Mouse (Mus musculus): ENCODE measurements around the gene Pam16. TPM values are rescaled to one million over a fixed set of nuclear protein-coding genes. Genes with fewer than 3 reads are reported as not detected.

Pam16 gene
- polyA plus RNA-seq, 3 experiments from 2014 or later = 17.3 to 41.9 (median 31.7) TPM

DNA sequence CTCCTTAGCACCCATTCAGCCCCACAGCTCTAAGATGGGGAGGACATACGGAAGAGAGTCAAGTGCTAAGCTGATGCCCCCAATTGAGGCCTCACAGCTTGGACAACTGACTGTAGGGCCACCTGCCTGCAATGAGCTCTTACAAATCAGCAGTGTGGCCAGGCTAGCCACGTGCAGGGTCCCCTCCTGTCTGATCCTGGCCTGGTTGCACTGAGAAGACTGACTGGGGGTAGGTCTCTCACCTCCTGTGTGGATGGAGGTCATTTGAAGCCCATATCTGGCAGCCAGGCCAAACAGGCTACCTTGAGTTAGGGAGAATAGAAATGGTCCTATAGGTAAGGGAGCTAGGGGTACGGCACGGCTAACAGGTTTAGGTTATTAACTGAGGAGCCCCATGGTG, 21.1 kb upstream of the Pam16 start:
- no peak for ATAC-seq

DNA sequence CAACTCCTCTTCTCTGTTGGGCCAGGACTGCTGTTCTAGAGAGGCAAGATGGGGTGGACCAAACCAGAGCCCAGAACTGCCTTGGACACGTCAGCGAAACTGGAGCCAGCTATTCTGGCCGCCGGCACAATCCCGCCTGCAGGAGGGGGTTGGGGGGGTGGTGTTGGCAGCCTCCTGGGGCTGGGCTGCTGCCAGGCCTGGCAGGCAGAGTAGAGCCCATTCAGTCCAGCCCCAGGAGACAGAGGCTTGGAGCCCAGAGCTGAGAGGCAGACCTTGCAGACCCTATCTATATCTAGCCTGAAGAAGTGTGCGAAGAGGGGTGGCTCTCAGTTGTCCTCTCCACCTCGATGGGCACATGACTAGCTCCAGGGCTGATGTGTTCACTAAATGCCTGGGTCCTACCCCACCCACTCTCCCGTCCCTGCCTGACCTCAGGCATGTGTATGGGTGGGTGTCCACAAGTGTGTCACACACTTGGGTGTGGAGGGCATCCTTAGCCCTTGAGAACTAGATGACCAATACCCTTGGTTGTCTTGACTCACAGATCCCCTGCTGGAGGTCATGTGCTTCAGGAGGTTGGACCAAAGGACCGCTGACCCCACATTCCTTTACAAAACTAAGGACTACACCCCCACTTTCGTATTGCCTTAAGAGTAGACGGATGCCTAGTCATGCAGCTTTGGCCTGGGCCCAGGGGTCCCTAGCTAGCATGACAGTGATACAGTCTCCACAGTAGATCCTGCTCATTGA, 19.1 kb upstream of the Pam16 start:
- no peak for ATAC-seq

DNA sequence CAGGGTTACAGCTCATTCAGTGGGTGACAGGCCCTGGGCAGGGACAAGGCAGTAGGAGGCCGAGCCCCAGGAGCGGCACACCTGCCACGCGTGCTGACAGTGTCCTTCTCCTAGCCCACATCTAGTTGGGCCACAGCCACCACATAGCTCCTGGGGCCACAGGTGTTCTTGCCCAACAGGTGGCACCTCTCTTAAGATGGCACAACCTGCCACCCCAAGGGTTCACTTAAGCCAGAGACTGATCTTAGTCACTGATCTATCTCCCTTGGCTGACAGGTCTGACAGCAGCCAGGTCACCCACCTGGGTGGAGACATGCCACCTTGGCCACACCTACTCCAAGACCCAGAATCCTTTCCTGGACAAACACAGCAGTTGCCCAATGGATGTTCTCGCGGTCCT, 18.1 kb upstream of the Pam16 start:
- no peak for ATAC-seq

DNA sequence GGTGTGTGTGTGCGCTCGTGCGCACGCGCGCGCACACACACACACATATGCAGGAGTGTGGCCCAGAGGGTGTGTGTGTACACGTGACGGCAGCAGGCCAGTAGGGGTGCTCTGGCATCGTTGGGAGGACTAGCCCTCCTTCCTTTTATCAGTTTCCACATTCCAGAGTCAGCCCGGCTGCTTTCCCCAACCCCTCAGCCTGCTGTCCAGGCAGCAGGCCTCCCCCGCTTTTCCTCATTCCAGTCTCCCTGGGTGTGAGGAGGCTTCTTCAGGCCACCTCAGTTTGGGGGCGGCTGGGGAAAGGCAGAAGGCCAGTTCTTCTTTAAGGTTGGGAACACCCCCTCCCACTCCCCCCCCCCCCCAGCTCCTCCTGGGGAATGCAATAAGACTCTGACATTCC, 17.4 kb upstream of the Pam16 start:
- ATAC-seq = no peak

DNA sequence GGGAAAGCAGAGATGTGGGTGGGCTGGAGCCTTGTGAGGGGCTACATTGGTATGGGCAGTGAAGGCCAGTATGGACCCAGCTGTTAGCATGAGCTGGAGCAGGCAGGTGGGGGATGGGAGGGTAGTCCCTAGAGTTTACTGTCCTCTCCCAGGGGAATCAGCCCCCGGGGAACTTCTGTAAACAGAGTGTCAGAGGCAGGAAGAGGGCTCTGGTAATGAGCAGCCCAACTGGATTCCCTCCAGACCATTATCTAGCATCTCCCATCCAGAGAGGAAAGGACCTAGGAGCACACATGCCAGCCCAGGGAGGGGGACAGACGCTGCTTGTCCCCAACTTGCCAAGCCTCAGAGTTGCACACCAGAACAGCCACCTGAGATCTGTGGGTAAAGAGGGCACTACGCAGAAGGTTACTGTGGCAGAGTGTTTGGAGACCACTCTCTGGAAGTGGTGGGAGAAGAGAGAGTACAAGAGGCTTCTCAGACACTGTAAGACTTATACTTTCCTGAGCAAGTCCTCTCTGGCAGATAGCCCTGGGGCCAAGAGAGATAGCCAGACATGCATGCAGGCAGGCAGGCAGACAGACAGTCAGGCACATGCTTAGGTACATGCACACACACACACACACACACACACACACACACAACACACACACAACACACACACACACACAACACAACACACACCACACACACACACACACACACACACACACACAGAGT, 16.5 kb upstream of the Pam16 start:
- ATAC-seq = no peak

DNA sequence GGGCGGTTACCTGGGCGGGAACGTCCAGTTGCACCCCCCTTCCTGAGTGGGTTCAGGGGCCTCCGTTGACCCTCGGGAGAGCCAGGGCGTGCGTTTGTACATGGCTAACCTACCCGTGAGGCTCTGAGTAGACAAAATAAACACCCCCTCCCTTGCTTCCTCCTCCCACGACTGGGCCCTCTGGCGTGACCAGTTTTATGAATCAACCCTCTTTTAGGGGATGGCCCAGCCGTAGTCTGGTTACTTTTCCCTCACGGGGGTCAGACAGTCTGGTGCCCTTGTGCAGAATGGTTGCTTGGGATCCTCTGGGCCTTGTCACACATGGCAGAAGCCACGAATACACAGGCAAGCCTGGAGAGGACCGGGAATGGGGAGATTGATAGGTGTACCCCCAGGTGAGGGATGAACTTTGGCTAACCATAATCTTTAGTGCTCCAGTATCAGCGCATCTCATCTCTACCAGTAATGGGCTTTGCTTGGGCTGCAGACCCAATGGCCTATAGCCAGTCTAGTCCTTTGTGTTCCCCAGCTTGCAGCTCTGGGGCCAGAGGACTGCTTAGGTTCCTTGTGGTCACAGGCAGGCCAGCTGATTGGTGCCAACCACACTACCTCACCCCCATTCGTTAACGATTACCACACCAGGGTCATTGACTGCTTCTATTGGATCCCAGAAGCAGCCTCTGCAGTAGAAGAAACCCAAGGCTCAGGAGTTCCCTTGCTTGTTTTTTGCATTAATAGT, 15.6 kb upstream of the Pam16 start:
- ATAC-seq = no peak

DNA sequence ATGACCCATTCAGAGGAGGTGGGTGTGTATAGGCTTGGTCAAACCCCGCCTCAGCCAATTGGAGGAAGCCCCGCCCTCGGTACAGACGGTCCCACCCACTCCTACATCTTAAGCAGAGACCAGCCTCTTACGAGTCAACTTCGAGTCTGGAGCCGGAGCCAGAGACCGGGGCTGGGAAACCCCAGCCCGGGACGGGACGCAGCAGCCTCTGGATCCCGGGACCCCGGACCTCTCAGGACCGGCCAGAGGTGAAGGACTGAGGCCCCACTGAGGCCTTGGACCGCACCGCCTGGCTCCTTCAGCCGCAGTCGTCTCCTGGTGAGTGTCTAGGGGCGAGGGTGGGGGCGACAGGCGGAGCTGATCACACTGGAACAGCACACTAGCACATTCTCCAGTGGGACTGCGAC, 15.0 kb upstream of the Pam16 start, which contains the start of the genes Vasn and Dnaja3:
TSS of gene Vasn (plus strand) at position 111 of the 407 bp plus-strand sequence.
TSS of gene Dnaja3 (plus strand) at position 159 of the 407 bp plus-strand sequence.
- no peak for ATAC-seq

DNA sequence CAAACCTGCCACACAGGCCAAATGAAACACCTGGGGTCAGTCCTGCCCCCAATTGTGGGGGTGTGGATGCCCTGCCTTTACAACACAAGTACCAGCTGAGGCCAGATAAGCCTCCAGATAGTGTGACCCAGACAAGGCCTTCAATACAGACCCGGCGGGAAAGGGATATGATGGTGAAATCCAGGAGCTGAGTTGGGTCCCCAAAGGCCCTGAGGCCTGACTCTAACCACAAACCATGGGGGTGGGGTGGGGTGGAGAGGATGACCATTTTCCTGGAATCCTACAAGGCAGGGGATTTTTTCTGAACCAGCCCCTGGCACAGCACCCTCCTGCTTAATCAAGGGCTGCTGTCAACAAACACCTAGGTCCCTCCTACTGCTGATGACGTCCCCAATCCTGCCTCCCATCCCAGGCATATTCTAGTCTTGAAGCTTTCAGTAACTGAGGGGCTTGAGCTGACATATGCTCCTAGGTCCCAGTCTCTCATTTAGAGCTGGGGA, 14.2 kb upstream of the Pam16 start:
- no peak for ATAC-seq

DNA sequence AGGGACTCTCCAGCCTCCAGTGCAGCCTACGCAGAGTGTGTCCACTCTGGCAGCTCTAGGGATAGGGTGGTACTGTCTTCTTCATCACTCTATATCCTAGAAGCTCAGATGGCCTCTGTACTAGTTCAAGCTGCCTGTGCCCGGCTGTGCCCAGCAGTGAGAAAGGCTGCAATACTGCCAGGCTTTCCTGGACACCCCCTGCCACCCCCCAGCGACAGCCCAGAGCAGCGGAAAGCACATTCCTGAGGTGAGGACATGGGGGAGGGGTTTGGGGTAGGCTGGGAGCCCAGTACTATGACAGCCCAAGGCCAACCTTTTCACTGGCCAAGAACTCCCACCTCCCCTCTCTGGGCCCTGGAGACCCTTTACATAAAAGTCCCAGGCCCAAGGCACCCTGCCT, 11.0 kb upstream of the Pam16 start:
- ATAC-seq = no peak

DNA sequence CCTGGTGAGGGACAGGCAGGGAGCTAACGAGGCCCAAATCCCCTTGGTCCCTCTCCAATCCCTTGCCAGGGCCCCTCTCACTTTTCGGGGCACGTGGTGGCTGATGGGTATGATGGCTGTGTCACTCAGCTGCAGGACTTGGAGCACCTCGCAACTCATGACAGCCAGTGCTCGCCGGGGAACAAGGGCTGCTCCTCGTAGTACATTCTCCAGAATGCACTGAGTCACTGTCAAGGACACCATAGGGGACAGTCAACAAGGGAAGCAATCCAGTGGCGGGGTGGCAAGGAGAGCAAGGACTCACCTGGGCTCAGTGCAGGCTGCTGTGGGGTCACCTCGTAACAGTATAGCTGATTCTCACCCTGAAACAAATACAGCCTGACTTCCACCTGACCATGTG, 9.9 kb upstream of the Pam16 start:
- no peak for ATAC-seq

DNA sequence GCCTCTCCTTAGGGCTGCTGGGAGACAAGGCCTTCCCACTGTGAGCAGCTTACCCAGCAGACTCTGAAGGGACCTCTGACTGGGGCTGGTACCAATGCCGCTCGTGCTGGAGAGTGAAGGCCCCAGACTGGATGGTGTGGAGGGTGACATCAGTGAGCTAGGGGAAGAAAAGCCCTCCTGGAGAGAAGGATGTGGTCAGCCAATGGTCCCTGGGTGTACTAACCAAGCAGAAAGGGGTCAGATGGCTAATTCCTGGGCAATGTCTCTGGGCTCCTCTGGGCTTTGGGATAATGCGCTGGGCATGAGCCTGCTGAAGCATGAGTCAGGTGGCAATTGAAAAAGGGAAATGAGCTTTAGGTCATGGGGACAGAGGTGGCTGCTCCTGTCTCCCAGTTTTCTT, 8.9 kb upstream of the Pam16 start:
- ATAC-seq = no peak

DNA sequence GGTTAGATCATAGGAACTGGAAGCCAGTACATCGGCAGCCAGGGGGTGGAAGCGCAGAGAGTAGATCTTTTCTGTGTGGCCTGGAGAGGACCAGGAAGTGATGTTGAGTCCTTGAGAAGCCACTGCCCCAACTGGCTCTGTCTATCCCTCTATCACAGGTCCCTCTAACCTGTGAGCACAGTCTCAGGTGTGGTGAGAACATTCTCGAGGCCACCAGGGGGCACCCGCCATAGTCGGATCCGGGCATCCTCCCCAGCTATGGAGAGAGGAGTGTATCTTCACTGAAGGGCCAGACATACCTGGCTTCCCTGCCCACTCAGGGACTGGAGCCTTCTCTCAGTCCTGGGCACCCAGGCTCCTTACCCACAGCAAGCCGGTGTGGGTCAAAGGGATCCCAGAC, 7.3 kb upstream of the Pam16 start:
- peak; percentile 32 for ATAC-seq

DNA sequence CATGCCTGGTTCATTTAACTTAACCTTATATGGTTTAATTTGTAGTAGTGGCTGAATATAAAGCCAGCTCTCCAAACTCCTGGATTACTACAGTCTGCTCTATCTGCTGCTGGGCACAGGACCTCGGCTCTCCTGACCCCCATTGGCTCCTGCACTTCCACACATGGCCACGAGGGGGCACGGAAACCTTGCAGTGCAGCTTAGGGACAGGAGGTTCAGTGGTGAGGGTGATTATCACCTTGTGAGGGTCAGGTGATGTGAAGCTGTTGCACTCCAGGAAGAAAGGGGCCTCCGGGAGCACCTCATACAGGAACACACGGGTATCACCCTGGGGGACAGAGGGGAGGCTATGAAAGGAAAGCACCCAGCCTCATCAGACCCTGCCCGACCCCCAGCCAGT, 5.2 kb upstream of the Pam16 start:
- peak; percentile 72 for ATAC-seq

DNA sequence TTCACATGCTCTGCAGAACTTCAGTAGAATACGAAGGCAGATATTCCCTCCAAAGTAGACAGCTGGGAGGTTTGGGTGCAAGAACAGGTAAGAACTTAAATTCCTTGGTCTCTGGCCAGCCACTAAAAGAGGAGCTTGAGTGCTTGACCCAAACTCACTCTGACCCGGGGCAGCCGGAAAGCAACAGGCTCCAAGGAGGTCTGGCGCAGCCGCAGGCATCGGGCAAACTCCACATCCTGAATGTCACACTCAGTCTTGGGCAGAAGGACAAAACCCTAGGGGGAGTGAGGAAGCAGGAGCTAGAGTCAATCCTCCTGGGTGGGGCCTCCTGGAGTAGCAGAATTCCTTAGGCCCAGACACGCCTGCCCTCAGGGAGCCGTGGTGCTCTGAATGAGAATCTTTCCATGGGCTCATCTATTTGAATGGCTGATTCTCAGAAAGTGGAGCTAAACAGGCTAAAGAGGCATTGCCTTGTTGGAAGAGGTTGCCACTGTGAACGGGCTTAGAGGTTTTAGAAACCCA, 4.2 kb upstream of the Pam16 start:
- no peak for ATAC-seq

DNA sequence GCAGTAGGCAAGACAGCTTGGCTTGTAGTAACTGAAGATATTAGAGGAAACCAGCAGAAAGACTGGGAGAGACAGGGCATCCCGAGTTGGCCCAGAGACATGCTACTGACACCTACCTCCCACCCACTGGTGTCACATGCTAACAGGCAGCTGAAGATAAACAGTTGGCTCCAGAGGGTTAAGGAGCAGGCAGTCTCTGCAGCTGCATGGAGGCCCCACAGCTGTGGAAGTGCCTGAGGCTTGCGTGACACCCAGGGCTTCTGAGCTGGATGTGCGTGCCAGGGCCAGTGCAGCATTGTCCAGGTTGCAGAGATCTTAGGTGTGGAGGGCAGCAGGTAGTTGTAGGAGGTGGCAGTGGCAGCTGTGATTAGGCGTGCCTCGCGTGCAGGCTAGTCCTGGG, 2.3 kb upstream of the Pam16 start:
- no peak for ATAC-seq

DNA sequence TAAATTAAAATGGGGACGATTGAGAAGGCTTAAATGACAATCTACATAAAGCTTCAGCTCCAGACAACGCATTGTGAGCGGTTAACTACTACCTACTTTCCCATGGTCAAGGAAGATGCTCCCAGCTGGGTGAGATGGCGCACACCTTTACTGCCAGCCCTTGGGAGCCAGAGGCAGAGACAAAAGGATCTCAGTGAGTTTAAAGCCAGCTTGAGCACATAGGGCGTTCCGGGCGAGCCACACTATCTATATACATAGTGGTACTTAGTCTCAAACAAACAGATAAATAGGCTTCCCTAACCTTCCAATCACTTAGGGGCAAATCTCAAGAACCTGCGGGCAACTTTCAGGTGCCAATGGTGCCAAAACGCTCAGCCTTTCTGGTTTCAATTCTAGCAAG, 714 bp downstream of the Pam16 start:
- ATAC-seq = no peak

DNA sequence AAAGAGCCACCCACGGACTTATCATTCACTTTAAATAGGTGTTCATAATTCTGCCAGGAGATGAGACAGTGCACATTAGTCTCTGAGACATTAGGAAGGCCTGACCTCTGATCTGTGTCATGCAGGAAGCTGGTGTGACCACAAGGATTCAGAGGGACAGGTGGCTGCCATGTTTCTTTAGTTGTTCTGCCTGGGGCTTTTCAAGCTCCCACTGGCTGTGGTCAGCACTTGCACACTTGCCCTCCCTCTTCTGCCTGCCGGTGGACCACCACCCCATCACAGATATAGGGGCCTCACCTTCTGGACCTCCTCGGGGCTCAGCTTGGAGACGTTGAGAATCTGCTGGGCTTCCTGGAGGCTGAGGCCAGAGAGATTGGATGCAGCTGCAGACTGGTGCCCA, 8.0 kb downstream of the Pam16 start:
- ATAC-seq = no peak

DNA sequence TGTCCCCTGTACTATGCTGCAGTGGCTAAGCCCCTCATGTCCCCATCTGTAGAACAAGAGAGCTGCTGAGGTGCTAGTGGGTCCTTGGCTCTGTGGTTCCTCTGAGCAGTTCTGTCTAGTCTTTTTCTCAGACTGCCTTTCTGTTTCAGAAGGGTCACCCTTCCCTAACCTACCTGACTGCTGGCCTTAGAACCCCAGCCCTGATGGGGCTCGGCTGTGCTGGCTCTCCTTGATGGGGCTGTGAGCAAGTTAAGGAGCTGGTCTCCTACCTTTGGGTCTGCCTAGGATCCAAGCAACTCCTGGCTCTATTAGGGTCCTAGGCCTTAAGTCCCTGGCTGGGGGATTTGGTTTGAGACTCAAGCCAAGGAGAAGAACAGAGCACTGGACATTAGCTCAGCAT, 9.5 kb downstream of the Pam16 start:
- no peak for ATAC-seq

DNA sequence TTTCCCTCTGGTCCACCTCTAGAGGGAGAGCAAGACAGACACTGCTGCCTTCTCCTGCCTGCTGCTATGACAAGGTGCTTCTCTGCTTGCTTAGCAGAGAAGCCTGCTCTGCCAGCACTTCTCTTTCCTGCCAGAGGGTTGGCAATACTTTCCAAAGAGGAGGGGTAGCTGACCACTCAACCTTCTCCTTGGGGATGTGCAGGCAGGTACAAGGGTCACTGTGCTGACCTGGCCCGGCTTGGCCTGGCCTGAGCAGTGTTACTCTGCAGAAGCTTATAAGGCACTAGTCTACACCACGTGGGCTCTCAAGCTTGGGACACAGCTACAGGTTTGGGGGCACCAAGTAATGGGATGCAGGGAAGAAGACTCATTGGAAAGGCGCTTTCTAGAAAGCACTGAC, 10.1 kb downstream of the Pam16 start:
- ATAC-seq = no peak

DNA sequence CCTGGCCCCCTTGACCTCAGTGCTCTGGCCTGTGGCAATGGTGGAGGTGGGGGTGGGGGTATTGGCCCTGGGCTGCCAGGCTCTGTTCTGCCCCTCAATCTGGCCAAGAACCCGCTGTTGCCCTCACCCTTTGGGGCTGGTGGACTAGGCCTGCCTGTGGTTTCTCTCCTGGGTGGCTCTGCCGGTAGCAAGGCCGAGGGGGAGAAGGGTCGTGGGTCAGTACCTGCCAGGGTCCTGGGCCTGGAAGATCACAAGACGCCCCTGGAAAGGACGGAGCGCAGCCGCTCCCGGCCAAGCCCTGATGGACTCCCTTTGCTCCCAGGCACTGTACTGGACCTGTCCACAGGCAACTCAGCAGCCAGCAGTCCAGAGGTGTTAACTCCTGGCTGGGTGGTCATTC, 11.1 kb downstream of the Pam16 start:
- no peak for ATAC-seq

DNA sequence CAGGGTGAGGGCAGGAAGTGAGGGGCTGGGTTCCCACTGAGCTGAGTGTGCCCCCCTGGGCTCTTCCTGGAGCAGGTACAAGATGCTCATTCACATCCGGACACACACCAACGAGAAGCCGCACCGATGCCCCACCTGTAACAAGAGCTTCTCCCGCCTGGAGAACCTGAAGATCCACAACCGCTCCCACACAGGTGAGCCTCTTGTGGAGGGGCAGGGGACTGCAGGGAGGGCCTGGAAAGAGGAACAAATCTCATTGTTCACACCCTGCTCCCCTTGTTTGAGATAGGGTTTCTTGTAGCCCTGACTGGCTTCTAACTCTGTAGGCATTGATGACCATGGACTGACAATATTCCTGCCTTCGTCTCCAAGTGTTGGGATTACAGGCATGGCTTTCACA, 13.1 kb downstream of the Pam16 start:
- ATAC-seq = no peak

DNA sequence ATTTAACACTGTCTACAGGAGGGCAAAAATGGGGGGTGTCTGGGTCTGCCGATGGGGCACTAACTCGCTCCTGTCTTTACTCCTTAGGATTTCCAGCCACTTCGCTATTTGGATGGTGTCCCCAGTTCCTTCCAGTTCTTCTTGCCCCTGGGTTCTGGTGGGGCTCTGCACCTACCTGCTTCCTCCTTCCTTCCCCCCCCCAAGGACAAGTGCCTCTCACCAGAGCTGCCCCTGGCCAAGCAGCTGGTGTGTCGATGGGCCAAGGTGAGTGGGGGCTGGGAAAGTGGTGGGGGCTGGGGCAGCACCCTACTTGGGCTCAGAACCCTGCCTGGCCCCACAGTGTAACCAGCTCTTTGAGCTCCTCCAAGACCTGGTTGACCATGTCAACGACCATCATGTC, 13.6 kb downstream of the Pam16 start:
- no peak for ATAC-seq

DNA sequence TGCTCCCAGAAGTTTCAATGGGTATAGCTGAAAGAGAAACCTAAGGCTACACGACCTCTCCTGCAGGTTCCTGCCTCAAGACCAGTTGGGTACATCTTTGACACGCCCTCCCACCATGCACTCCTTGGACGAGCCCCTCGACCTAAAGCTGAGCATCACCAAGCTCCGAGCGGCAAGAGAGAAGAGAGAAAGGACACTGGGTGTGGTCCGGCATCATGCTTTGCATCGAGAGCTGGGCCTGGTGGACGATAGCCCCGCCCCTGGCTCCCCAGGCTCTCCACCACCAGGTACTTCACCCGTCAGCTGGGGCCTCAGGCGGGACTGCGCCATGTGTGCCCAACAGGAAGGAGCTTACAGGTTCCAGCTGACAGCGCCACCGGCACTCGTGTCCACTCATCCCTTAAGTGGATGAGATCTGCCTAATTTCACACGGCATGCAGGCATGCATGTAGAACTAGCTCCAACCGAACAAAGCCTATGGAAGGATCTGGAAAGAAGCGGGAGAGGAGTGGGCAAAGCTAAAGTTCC, 16.2 kb downstream of the Pam16 start:
- no peak for ATAC-seq

Data from inflammation-experienced regulatory T-cells, adult 6 months (primary cell).